ENCODE assay signal across 14 mouse cellular contexts in the genomic region with DNA sequence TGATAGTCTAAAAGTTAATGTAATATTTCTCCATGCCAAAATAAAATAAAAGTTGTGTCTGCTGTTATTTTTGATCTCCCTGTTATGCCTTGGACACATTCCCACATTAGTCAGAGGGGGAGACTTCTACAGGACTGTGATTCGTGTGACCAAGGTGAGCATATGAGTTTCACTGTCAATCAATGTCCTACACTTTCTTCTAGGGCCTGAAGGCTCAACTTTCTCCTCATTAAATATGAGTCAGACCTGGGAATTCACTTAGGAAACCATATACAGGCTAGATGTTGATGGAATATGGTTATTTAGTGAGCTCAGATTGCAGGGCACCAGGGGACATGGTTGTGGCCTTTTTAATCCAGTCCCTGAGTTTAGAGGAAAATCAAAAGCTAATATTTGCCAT. TPM values are rescaled to one million over a fixed set of nuclear protein-coding genes. Genes with fewer than 3 reads are reported as not detected.
A peak's percentile ranks its signal among the peaks of the same experiment; 100 is the strongest.
DNase-seq lines count a peak whose midpoint lies in the region; ATAC-seq and TF ChIP-seq lines count a peak whose summit lies in the region.
"Had no signal": no experiment of that assay in that cellular context is flagged by ENCODE, and none has a peak within 500 bp of the region (broad histone marks: within the 10 kb centered on the region; RNA-seq: fewer than 3 reads in every experiment).

No protein-coding gene starts in this region.

- H3K27me3 ChIP-seq in kidney, embryonic 15.5 days, result no peaks in the 10 kb centered on the region
- H3K27me3 ChIP-seq in stomach, embryonic 14.5 days (ENCODE audit: control insufficient read depth, insufficient read depth, low read length), result no peaks in the 10 kb centered on the region
- no peaks in the 10 kb centered on the region for H3K27me3 ChIP-seq in stomach, postnatal 0 days (ENCODE audit: control insufficient read depth, insufficient read depth, low read length)
- 0 out of 2 replicates have a peak, but pooled peaks cover 4% of the 10 kb centered on the region for H3K27me3 ChIP-seq in limb, embryonic 12.5 days
- H3K27me3 ChIP-seq: heart, embryonic 15.5 days; Patski had no signal

- no peak for ATAC-seq in kidney, embryonic 15.5 days (replicated peaks; ENCODE audit: low FRiP score)
- ATAC-seq in stomach, embryonic 14.5 days (ENCODE audit: insufficient number of reproducible peaks, insufficient read depth, low FRiP score, low read depth), result no peak
- ATAC-seq in stomach, postnatal 0 days (ENCODE audit: low FRiP score, low TSS enrichment), result no peak
- no peak for ATAC-seq in limb, embryonic 12.5 days (ENCODE audit: insufficient number of reproducible peaks, insufficient read depth, low FRiP score, low TSS enrichment, low read depth)
- ATAC-seq: Patski had no signal

- 55% methylated on average over 1 of the region's 1 CpGs for WGBS in kidney, embryonic 15.5 days
- 52% methylated on average over 1 of the region's 1 CpGs for WGBS in stomach, embryonic 14.5 days
- 46% methylated on average over 1 of the region's 1 CpGs for WGBS in stomach, postnatal 0 days
- WGBS in limb, embryonic 12.5 days, result 40% methylated on average over 1 of the region's 1 CpGs

- no peak for DNase-seq in kidney, adult 18-20 months
- DNase-seq in stomach, postnatal 0 days (ENCODE audit: low spot score), result no peak
- DNase-seq in embryo, embryonic 10.5 days (ENCODE audit: low spot score), result no peak
- DNase-seq in cerebellum, adult 9-10 months, result no peak
- DNase-seq: cerebellum, postnatal 14 days; gastrocnemius, postnatal 36 days; left cerebral cortex, postnatal 4 days; lung, postnatal 10 days had no signal

- peaks cover 30% of the 10 kb centered on the region for H3K4me1 ChIP-seq in kidney, embryonic 15.5 days
- 0 out of 2 replicates have a peak, but pooled peaks cover 11% of the 10 kb centered on the region for H3K4me1 ChIP-seq in stomach, embryonic 14.5 days (ENCODE audit: control insufficient read depth, insufficient read depth, low read length)
- no peaks in the 10 kb centered on the region for H3K4me1 ChIP-seq in stomach, postnatal 0 days (replicated peaks; ENCODE audit: control insufficient read depth, insufficient read depth)
- H3K4me1 ChIP-seq in limb, embryonic 12.5 days (replicated peaks), result peaks cover 32% of the 10 kb centered on the region

- H3K4me2 ChIP-seq in kidney, embryonic 15.5 days, result peak overlapping the region; percentile 88; the same call in 1 of the 2 replicates
- 0 out of 2 replicates have a peak overlapping the region, but pooled peaks have one; percentile 76 for H3K4me2 ChIP-seq in stomach, embryonic 14.5 days (replicated peaks; ENCODE audit: low read depth, low read length)
- H3K4me2 ChIP-seq in stomach, postnatal 0 days (replicated peaks; ENCODE audit: low read depth), result no peak overlapping the region
- peak overlapping the region; percentile 81 for H3K4me2 ChIP-seq in limb, embryonic 12.5 days

- no peak overlapping the region for H3K9ac ChIP-seq in kidney, embryonic 15.5 days
- no peak overlapping the region for H3K9ac ChIP-seq in stomach, embryonic 14.5 days (replicated peaks; ENCODE audit: low read depth, low read length)
- H3K9ac ChIP-seq in stomach, postnatal 0 days (ENCODE audit: low read length), result no peak overlapping the region
- no peak overlapping the region for H3K9ac ChIP-seq in limb, embryonic 12.5 days (replicated peaks)
- H3K9ac ChIP-seq: heart, embryonic 15.5 days had no signal

- H3K9me3 ChIP-seq in kidney, embryonic 15.5 days (replicated peaks), result no peaks in the 10 kb centered on the region
- H3K9me3 ChIP-seq in stomach, embryonic 14.5 days (ENCODE audit: control insufficient read depth, low read depth, low read length), result no peaks in the 10 kb centered on the region
- no peaks in the 10 kb centered on the region for H3K9me3 ChIP-seq in stomach, postnatal 0 days (ENCODE audit: control insufficient read depth, low read length)
- no peaks in the 10 kb centered on the region for H3K9me3 ChIP-seq in limb, embryonic 12.5 days
- H3K9me3 ChIP-seq: heart, embryonic 15.5 days had no signal

- H3K4me3 ChIP-seq in kidney, embryonic 15.5 days (replicated peaks), result no peak overlapping the region
- H3K4me3 ChIP-seq in stomach, embryonic 14.5 days (ENCODE audit: low read depth, low read length), result no peak overlapping the region
- H3K4me3 ChIP-seq in stomach, postnatal 0 days (ENCODE audit: low read depth, low read length), result no peak overlapping the region
- no peak overlapping the region for H3K4me3 ChIP-seq in limb, embryonic 12.5 days (replicated peaks)
- H3K4me3 ChIP-seq: erythroblast, embryonic 14.5 days had no signal

- TF ChIP-seq EP300 in stomach, postnatal 0 days (optimal IDR thresholded peaks at IDR 0.05), result no peak

- no peak overlapping the region for H3K27ac ChIP-seq in kidney, embryonic 15.5 days
- H3K27ac ChIP-seq in stomach, embryonic 14.5 days (ENCODE audit: low read length), result no peak overlapping the region
- no peak overlapping the region for H3K27ac ChIP-seq in stomach, postnatal 0 days (replicated peaks)
- H3K27ac ChIP-seq in limb, embryonic 12.5 days, result no peak overlapping the region
- H3K27ac ChIP-seq: heart, embryonic 15.5 days had no signal

- TF ChIP-seq CTCF in stomach, postnatal 0 days (IDR thresholded peaks at IDR 0.05; ENCODE audit: low read depth), result no peak

- no peaks in the 10 kb centered on the region for H3K36me3 ChIP-seq in kidney, embryonic 15.5 days
- H3K36me3 ChIP-seq in stomach, embryonic 14.5 days (ENCODE audit: control insufficient read depth, insufficient read depth, low read length), result no peaks in the 10 kb centered on the region
- H3K36me3 ChIP-seq in stomach, postnatal 0 days (ENCODE audit: control insufficient read depth, insufficient read depth, low read length), result no peaks in the 10 kb centered on the region
- H3K36me3 ChIP-seq in limb, embryonic 12.5 days, result no peaks in the 10 kb centered on the region
- H3K36me3 ChIP-seq: heart, embryonic 15.5 days had no signal

RNA-seq across cellular contexts. Expression of gene Rnf150, which starts 3.1 kb away (rescaled TPM):
- 2.3 and 2.4 TPM in 2 replicates for polyA plus RNA-seq in kidney, embryonic 15.5 days (2015; fragmentation: Nextera tagmentation; extraction: Ambion mirVana)
- polyA plus RNA-seq in stomach, embryonic 14.5 days (2014; fragmentation: Nextera tagmentation; extraction: Ambion mirVana), result 2.6 and 2.8 TPM in 2 replicates
- polyA plus RNA-seq in stomach, postnatal 0 days (2015; fragmentation: Nextera tagmentation; extraction: Ambion mirVana), result 0.55 and 0.59 TPM in 2 replicates
- 2.7 and 2.9 TPM in 2 replicates for polyA plus RNA-seq in limb, embryonic 12.5 days (2016; fragmentation: Nextera tagmentation; extraction: Ambion mirVana)
- polyA plus RNA-seq: erythroblast, embryonic 14.5 days had no signal
